Mouse (Mus musculus): ENCODE measurements at regions not wholly inside any gene's neighbourhood (a gene's known extent, or its start where the extent isn't known, plus 50 kb on each side); places are given as distances from the start of the nearest gene placed in this dataset.
"Not testable (repeated sequence)": the region's sequence is repeated elsewhere in the genome, so short reads cannot be mapped to it uniquely, and the experiment has no call there.

DNA sequence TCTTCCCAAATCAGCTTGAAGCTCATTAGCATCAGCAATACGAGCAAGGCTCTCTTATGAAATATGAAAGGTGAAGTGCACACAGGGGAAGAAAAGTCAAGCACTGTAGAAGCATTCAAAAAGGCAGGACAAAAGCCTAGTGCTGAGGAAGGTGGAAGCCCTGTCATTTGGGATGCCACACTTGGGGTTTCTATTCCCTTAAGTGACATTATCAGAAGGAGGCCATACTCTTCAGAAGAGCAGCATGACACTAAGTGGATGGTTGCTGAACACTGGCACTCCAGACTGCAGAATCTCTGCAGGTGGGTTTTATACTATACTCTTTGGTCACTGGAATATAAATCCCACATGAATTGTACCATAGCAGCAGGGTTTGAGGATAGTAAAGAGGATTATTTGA lies 120.4 kb upstream of the Pcsk1 start:
- no peak for DNase-seq (ENCODE audit: low spot score in 2 of 2)

DNA sequence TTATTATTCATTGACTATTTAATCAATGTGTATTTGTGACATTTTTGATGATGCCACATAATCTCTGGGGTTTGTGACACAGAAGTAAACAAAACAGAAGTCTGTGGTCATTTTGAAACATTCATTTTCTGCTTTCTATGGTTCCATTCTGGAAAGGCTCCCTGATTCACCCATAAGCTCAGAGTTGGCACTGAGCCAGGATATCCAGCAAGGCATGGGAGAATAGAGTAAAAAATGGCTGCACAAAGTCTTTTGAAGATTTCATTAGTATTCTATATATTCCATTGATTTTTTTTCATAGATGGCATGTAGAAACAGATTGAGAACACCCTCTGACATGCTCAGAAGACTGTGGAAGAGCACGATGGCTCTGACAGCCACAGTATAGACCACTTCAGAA lies 133.8 kb upstream of the Pcsk1 start:
- DNase-seq (ENCODE audit: low spot score in 2 of 2) = no peak

DNA sequence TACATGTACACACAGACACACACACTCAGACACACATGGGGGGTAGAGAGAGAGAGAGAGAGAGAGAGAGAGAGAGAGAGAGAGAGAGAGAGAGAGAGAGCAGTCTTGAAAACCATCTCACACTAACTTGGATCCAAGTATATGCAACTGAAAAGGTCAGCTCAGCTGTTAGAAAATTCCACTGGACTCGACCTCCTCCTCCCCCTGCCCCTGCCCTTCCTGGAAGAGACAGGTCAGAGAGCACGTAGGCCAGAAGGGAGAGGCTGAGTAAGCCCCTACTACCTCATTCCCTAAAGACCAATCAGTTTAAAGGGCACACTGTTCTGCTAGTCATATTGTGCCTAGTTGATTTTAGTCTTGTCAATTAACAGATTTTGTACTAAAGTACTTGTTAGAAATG lies 105.0 kb upstream of the Cast start:
- not testable (repeated sequence) for DNase-seq (ENCODE audit: low spot score in 2 of 2)

DNA sequence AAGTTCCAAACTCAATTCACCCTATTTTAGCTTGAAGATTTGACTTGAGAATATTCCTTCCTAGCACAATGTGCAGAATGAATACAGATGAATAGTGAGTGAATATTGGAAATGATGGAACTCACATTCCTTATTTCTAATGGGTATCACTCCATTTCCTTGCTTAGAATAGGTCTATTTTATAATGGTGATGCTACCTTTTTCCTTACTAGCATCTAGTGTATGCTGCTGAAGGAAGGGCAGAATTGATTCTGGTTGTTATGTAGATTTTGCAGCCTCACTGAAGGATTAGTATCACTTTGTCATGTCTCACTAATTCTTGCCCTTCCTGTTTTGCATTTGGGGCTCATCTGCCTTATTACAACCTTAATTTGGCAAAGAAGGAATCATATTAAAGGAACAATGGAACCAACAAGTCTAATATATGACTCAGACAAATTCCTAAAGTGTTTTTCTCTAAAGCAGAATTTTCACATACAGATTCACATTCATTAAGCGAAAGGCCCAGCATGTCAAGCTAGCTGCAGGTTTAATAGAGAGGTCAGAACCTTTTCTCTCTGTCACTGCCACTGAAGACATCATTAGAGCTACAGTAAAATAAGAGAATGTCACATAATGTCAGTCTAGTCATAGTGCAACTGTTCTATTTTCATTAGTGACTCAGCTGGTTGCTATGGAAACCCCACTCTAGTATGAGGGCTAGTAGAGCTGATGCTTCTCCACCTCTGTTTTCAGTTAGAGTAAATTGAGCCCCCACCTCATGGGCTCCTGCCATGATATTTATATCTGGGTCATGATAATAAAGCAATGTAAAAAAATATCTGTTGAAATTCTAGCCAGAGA lies 94.8 kb upstream of the Cast start:
- peak in 1 of 2 experiments; percentile 28 for DNase-seq (ENCODE audit: low spot score in 2 of 2)

DNA sequence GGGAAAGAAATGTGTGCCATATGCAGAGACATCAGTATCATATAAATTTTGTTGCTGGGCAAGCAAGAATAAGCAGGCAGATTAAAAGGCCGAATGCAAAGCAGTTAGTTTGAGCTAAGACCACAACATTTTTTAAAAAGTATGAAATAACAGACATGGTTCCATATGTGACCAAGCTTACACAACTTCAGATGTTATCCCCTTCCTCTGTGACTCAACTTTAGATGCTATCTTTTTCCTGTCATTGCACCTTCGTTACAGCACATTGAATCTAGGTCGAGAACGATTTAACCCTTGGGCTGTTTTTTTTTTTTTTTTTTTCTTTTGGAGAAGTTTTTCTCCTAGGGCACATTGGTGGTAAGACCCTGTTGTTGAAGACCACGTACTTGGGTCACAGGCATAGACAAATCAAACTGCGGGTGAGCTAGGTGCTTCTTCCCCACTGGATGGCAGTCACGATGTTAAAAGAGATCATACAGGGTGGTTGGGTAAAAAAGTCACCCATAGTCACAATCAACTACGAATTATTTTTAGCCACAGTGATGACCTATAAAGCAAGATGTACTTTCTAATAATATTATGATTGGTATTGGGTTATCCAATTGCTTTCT lies 81.4 kb upstream of the Cast start:
- no peak for DNase-seq (ENCODE audit: low spot score in 2 of 2)

DNA sequence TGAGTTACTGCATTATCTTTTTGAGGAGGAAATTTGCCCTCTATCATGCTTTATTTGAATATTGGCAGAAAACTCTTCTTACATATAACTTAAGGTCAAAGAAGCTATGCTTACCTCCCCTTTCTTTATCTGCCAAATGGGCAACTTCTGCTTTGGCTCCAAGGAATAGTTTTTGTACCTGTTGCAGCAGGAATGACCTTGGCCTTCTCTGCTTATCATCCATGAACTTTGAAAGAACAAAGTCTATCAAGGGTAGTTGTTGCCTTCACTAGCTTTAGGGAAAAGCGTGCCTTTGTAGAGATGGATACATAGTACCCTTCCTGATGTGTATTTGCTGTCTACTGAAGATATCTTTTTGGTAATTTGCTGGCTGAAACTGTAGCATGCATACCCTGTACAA lies 59.1 kb upstream of the Cast start:
- no peak for DNase-seq (ENCODE audit: low spot score in 2 of 2)

DNA sequence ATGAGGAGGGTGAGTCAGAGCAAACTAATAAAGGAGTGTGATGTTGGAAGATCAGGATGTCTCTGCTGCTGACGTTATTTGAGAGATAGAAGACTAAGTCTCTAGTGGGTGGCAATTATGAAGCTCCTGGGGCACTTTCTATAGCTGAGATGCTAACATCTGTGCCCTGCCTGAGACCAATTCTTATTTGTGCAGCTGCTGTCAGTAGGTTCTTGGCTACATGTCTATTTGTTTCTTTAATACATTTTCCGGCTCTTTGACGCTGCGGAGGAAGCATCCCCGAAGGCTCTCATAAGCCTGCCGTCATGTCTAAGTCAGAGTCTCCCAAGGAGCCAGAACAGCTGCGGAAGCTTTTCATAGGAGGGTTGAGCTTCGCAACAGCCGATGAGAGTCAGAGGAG lies 55.4 kb upstream of the Cast start:
- DNase-seq (ENCODE audit: low spot score in 2 of 2) = no peak

DNA sequence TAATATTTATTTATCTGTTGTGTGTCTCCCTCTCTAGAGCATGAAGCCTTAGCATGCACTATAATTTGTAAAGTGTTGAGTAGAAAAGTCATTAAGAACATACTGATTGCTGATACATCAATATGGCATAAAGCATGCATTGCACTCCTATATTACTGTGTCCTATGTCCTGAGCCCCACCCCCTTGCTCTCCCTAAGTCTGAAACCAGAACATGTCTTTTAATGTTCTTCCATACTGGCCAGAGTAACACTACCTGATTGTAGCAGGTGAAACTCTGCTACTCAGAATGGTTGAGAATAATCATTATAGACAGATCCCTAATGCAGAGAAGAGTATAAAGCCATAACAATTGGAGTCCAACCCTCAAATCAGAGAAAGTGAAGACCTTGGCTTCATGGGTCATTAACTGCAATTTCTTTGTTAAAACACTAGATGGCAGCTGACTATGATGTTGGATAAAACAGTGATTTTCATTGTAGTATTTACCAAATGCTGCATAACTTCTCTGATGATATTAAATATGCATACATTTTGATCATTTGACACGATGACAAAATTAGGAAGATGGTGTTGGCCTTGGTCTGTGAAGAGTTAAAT lies 52.9 kb upstream of the Cast start:
- peak in 1 of 2 experiments; percentile 6 for DNase-seq (ENCODE audit: low spot score in 2 of 2)

Measured in layer of hippocampus, postnatal 14 days (tissue).